Mouse (Mus musculus): ENCODE measurements around the gene Gm20388. TPM values are rescaled to one million over a fixed set of nuclear protein-coding genes. Genes with fewer than 3 reads are reported as not detected.
A peak's percentile ranks its signal among the peaks of the same experiment; 100 is the strongest.
"Not testable (repeated sequence)": the region's sequence is repeated elsewhere in the genome, so short reads cannot be mapped to it uniquely, and the experiment has no call there.

The Gm20388 gene
- polyA plus RNA-seq, 1 experiment from 2014 or later: not detected

DNA sequence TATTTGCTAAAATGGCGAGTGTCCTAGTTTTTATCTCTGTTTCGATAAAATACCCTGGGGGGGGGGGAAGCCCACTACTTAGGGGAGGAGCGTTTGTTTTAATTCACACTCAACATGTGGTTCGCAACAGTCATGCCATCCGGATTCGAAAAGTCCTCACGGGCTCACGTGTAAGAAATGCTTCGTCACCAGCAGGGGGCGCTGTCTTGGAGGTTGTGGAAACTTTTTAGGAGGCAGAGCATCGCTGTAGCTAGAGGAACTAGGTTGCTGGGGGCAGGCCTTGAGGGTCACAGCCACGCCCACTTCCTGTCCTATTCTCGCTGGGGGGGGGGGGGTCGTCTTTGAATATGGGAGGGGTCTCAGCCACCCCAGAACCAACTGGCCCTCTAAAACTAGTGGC is 1514.0 kb downstream of the Gm20388 start:
- Histone ChIP-seq H3K4me3 (no peak overlapping the region), H3K27me3 (no peaks in the 10 kb centered on the region), H3K9ac (no peak overlapping the region), H3K4me2 (no peak overlapping the region), H3K9me3 (0 out of 2 replicates have a peak, but pooled peaks cover 3% of the 10 kb centered on the region), H3K36me3 (no peaks in the 10 kb centered on the region), H3K27ac (no peak overlapping the region), H3K4me1 (peaks cover 14% of the 10 kb centered on the region)
- 86% methylated on average over 14 of the region's 14 CpGs for WGBS
- ATAC-seq (ENCODE audit: insufficient number of reproducible peaks, insufficient read depth, low FRiP score, low TSS enrichment, low read depth): no peak

DNA sequence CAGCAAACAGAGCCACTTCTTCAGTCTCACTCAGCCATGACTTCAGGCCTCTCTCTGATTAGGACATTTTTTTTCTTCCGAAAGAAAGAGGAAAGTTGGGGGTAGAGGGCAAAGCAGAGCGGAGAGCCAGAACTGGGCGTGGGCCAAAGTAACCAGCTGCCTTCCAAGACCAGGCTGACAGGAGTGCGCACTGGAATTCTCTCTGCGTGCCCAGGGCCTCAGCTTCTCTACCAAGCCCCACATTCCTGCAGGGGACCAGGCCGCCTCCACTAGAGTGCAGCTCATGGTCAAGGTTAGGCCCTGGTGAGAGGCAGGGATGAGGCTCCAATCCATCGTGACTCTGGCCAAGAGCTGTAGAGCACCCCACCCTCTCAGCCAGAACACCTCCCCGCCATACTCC is 1520.9 kb downstream of the Gm20388 start:
- H3K9ac ChIP-seq: no peak overlapping the region
- H3K4me2 ChIP-seq: no peak overlapping the region
- no peaks in the 10 kb centered on the region; the same call in 1 of the 2 replicates for H3K9me3 ChIP-seq
- peak overlapping the region; percentile 57 for H3K27ac ChIP-seq
- H3K36me3 ChIP-seq: no peaks in the 10 kb centered on the region
- peaks cover 11% of the 10 kb centered on the region for H3K27me3 ChIP-seq
- H3K4me3 ChIP-seq: no peak overlapping the region
- 0 out of 2 replicates have a peak, but pooled peaks have one; percentile 9 for ATAC-seq (ENCODE audit: insufficient number of reproducible peaks, insufficient read depth, low FRiP score, low TSS enrichment, low read depth)
- 79% methylated on average over 8 of the region's 8 CpGs for WGBS
- peaks cover 36% of the 10 kb centered on the region for H3K4me1 ChIP-seq

- ATAC-seq (ENCODE audit: insufficient number of reproducible peaks, insufficient read depth, low FRiP score, low TSS enrichment, low read depth): no peak
- H3K4me3 ChIP-seq: no peak overlapping the region
- H3K27ac ChIP-seq: peak overlapping the region; percentile 62
- 6% methylated on average over 17 of the region's 17 CpGs for WGBS
- H3K27me3 ChIP-seq: peaks cover 11% of the 10 kb centered on the region
- no peaks in the 10 kb centered on the region for H3K36me3 ChIP-seq
- peak overlapping the region; percentile 31 for H3K4me2 ChIP-seq
- H3K9ac ChIP-seq: no peak overlapping the region
- no peaks in the 10 kb centered on the region; the same call in 1 of the 2 replicates for H3K9me3 ChIP-seq
- peaks cover 45% of the 10 kb centered on the region for H3K4me1 ChIP-seq
These were observed 1522.8 kb downstream of the Gm20388 start for GRCm38 (mm10) chr8:121433466-121433865.

DNA sequence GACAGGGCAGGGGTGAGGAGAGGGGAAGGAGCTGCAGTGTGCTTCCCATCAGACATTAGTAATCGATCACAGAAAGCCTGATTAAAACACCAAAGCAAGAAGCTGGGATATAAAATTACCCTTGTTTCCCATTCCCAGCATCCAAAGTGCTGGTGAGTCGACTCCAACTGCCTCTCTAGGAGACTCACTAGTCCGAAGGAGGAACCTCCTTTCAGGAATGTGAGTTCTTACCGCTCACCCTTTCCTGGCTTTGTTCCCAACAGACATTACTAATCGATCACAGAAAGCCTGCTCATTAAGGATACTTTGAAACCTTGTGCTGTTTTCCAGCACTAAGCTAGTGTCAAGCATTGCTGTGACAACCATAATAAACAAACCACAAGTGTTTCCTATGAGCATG is 1526.0 kb downstream of the Gm20388 start:
- 25% methylated on average over 5 of the region's 5 CpGs for WGBS
- peak overlapping the region; percentile 19; the same call in 1 of the 2 replicates for H3K4me3 ChIP-seq
- H3K4me2 ChIP-seq: peak overlapping the region; percentile 36; the same call in 1 of the 2 replicates
- no peaks in the 10 kb centered on the region for H3K9me3 ChIP-seq
- peaks cover 11% of the 10 kb centered on the region for H3K27me3 ChIP-seq
- peak overlapping the region; percentile 64 for H3K27ac ChIP-seq
- H3K9ac ChIP-seq: no peak overlapping the region
- H3K4me1 ChIP-seq: peaks cover 51% of the 10 kb centered on the region
- ATAC-seq (ENCODE audit: insufficient number of reproducible peaks, insufficient read depth, low FRiP score, low TSS enrichment, low read depth): no peak
- H3K36me3 ChIP-seq: no peaks in the 10 kb centered on the region

GRCm38 (mm10) chr8:121437506-121437905 is 1526.9 kb downstream of the Gm20388 start:
- ATAC-seq (ENCODE audit: insufficient number of reproducible peaks, insufficient read depth, low FRiP score, low TSS enrichment, low read depth): no peak
- Histone ChIP-seq H3K27me3 (peaks cover 8% of the 10 kb centered on the region), H3K4me3 (no peak overlapping the region), H3K9ac (no peak overlapping the region), H3K36me3 (no peaks in the 10 kb centered on the region), H3K27ac (no peak overlapping the region), H3K9me3 (no peaks in the 10 kb centered on the region), H3K4me2 (no peak overlapping the region), H3K4me1 (peaks cover 48% of the 10 kb centered on the region)
- WGBS: 78% methylated on average over 6 of the region's 6 CpGs

GRCm38 (mm10) chr8:121438111-121438510 is 1527.5 kb downstream of the Gm20388 start:
- no peaks in the 10 kb centered on the region for H3K9me3 ChIP-seq
- H3K4me3 ChIP-seq: no peak overlapping the region
- no peak overlapping the region for H3K4me2 ChIP-seq
- H3K27me3 ChIP-seq: 0 out of 2 replicates have a peak, but pooled peaks cover 2% of the 10 kb centered on the region
- H3K9ac ChIP-seq: no peak overlapping the region
- no peak for ATAC-seq (ENCODE audit: insufficient number of reproducible peaks, insufficient read depth, low FRiP score, low TSS enrichment, low read depth)
- H3K27ac ChIP-seq: no peak overlapping the region
- H3K36me3 ChIP-seq: no peaks in the 10 kb centered on the region
- H3K4me1 ChIP-seq: peaks cover 42% of the 10 kb centered on the region
- 53% methylated on average over 6 of the region's 6 CpGs for WGBS

DNA sequence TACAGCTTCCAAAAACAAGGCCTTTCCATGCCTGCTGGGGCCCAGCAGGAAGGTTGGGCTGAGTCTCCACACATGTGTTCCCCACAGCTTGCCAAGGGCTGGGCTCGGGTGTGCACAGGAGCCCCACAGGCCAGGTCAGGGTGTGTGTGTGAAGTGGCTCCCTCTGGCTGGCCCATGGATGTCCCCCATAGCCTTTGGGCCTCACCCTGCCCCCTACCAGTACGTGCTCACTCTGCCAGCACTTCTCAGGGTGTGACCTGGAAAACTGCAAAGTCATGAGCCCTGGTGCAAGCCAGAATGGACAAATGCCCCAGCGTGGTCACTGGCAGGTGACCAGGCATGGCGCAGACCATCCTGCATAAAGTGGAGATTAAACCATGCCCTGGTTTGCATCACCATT is 1528.7 kb downstream of the Gm20388 start:
- Histone ChIP-seq H3K4me2 (no peak overlapping the region), H3K27me3 (no peaks in the 10 kb centered on the region), H3K27ac (no peak overlapping the region), H3K4me1 (peaks cover 30% of the 10 kb centered on the region), H3K4me3 (no peak overlapping the region), H3K36me3 (no peaks in the 10 kb centered on the region), H3K9ac (no peak overlapping the region), H3K9me3 (no peaks in the 10 kb centered on the region)
- no peak for ATAC-seq (ENCODE audit: insufficient number of reproducible peaks, insufficient read depth, low FRiP score, low TSS enrichment, low read depth)
- 65% methylated on average over 4 of the region's 4 CpGs for WGBS

DNA sequence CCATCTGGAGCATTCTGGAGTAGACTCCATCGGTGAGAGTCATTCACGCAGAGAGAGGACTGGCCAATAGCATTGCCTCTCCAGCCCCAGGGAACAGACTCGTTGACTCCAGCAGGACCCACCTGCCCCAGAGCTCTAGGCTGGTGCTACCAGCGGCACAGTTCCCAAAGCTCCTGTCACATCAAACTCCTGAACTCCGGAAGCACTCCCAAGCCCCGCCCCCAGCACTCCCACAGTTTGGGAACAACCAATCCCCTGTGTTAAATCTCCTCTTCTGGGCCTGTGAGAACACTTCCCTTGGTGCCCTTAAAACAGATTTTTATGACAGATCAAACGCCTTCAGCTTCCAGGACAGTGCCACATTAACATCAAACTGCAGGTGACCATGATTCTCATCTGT is 1532.7 kb downstream of the Gm20388 start:
- 59% methylated on average over 7 of the region's 7 CpGs for WGBS
- Histone ChIP-seq H3K36me3 (no peaks in the 10 kb centered on the region), H3K4me3 (no peak overlapping the region), H3K4me2 (no peak overlapping the region), H3K9ac (no peak overlapping the region), H3K9me3 (no peaks in the 10 kb centered on the region), H3K27ac (no peak overlapping the region), H3K4me1 (peaks cover 15% of the 10 kb centered on the region), H3K27me3 (no peaks in the 10 kb centered on the region)
- no peak for ATAC-seq (ENCODE audit: insufficient number of reproducible peaks, insufficient read depth, low FRiP score, low TSS enrichment, low read depth)

DNA sequence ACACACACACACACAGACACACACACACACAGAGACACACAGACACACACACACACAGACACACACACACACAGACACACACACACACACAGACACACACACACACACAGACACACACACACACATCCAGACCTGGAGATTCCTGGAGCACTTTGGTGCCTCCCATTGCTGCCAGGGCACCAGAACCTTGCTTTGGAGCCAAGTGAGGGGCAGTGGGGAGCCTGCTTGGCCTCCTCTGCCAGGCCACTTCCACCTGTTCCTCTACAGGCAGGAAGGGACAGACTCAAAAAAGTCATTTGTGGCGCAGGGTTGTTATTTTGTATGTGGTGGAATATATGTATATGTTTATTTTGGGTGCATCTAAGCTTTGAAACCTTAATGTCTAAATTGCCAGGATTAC is 1533.9 kb downstream of the Gm20388 start:
- H3K27ac ChIP-seq; H3K36me3 ChIP-seq; H3K27me3 ChIP-seq; H3K4me2 ChIP-seq; H3K4me3 ChIP-seq; ATAC-seq (ENCODE audit: insufficient number of reproducible peaks, insufficient read depth, low FRiP score, low TSS enrichment, low read depth); H3K9ac ChIP-seq; H3K9me3 ChIP-seq: not testable (repeated sequence)
- WGBS: 94% methylated on average over 1 of the region's 1 CpGs
- H3K4me1 ChIP-seq: peaks cover 10% of the 10 kb centered on the region

DNA sequence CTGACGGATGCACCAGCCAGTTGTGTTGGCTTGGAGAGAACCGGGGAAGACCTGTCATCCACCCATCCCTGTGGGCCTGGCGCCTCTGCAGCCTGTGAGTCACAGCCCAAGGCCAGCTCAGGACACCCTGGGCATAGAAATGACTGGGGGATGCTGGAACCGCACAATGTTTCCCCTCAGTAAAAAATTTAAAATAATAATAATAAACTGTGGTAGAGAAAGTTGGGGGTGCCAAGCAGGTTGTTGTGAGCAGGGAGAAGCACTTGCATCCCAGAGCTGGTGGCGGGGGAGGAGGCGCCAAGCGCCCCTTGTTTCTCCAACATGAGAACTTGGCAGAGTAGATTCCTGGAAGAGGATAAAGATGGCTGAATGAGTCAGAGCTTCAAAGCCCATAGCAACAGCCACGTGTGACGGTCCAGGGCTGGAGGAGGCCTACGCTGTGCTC is 1534.4 kb downstream of the Gm20388 start:
- no peaks in the 10 kb centered on the region for H3K9me3 ChIP-seq
- peaks cover 6% of the 10 kb centered on the region; the same call in 1 of the 2 replicates for H3K4me1 ChIP-seq
- H3K4me2 ChIP-seq: no peak overlapping the region
- no peak overlapping the region for H3K9ac ChIP-seq
- H3K36me3 ChIP-seq: no peaks in the 10 kb centered on the region
- no peak for ATAC-seq (ENCODE audit: insufficient number of reproducible peaks, insufficient read depth, low FRiP score, low TSS enrichment, low read depth)
- no peak overlapping the region for H3K27ac ChIP-seq
- no peak overlapping the region for H3K4me3 ChIP-seq
- H3K27me3 ChIP-seq: no peaks in the 10 kb centered on the region
- 88% methylated on average over 10 of the region's 10 CpGs for WGBS

DNA sequence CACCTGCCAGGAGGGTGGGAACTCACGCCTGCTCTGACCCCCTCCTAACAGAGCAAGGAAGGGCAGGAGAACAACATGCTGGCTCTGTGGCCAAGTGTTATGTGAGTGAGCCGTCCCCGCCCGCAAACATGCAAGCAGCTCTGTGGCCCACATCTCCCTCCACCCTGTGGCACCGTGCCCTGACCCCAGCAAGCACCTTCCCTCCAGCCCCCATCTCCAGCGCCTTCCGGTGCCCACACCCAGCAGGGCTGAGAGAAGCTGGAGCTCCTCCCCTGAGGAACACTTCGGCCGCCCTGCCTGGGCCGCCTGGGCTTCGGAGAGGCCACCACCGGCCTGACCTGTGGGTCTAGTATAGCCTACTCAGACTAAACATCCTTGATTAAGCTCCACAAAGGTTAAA is 1535.5 kb downstream of the Gm20388 start:
- ATAC-seq (ENCODE audit: insufficient number of reproducible peaks, insufficient read depth, low FRiP score, low TSS enrichment, low read depth): no peak
- H3K4me3 ChIP-seq: no peak overlapping the region
- H3K27ac ChIP-seq: no peak overlapping the region
- H3K9me3 ChIP-seq: no peaks in the 10 kb centered on the region
- no peak overlapping the region for H3K9ac ChIP-seq
- WGBS: 59% methylated on average over 12 of the region's 12 CpGs
- H3K27me3 ChIP-seq: no peaks in the 10 kb centered on the region
- peaks cover 5% of the 10 kb centered on the region; the same call in 1 of the 2 replicates for H3K4me1 ChIP-seq
- no peaks in the 10 kb centered on the region for H3K36me3 ChIP-seq
- no peak overlapping the region for H3K4me2 ChIP-seq

- H3K27ac ChIP-seq: no peak overlapping the region
- H3K4me1 ChIP-seq: peaks cover 4% of the 10 kb centered on the region
- no peak overlapping the region for H3K4me3 ChIP-seq
- ATAC-seq (ENCODE audit: insufficient number of reproducible peaks, insufficient read depth, low FRiP score, low TSS enrichment, low read depth): no peak
- H3K9ac ChIP-seq: no peak overlapping the region
- WGBS: 74% methylated on average over 6 of the region's 6 CpGs
- no peak overlapping the region for H3K4me2 ChIP-seq
- no peaks in the 10 kb centered on the region for H3K9me3 ChIP-seq
- no peaks in the 10 kb centered on the region for H3K27me3 ChIP-seq
- no peaks in the 10 kb centered on the region for H3K36me3 ChIP-seq
These were observed 1536.2 kb downstream of the Gm20388 start for GRCm38 (mm10) chr8:121446862-121447261.
